ENCODE assay signal across 10 mouse cellular contexts in the genomic region with DNA sequence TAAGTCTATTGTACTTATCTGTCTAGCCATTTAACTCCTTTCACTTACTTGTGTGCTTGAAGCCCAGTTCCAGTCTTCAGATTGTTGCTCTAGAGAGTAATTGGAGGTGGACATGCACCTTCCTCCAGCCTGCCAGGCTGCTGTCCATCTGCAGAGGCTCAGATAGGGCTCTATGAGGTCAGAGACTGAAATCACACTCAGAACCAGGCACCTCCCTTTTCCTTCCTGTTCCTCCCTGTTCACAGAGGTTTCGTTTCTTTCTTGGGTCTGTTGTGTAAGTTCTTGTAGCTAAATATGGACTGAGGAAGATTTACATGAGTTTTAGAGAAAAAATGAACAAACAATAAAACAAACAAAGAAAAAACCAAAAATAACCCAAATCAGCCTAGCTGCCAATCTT. TPM values are rescaled to one million over a fixed set of nuclear protein-coding genes. Genes with fewer than 3 reads are reported as not detected.
DNase-seq lines count a peak whose midpoint lies in the region; ATAC-seq and TF ChIP-seq lines count a peak whose summit lies in the region.
"Not testable (repeated sequence)": the region's sequence is repeated elsewhere in the genome, so short reads cannot be mapped to it uniquely, and the experiment has no call there.
"Had no signal": no experiment of that assay in that cellular context is flagged by ENCODE, and none has a peak within 500 bp of the region (broad histone marks: within the 10 kb centered on the region; RNA-seq: fewer than 3 reads in every experiment).

Gene Gvin1 (minus strand): TSS at position 150 of the 400 bp plus-strand sequence.

- not testable (repeated sequence) for H3K4me1 ChIP-seq in liver, embryonic 14.5 days (replicated peaks; ENCODE audit: control insufficient read depth in 2 of 2, insufficient read depth in 2 of 2, low read length in 1 of 2)

- not testable (repeated sequence) for TF ChIP-seq CTCF in liver, embryonic 14.5 days (IDR thresholded peaks at IDR 0.05; ENCODE audit: low read depth)

- H3K27me3 ChIP-seq in liver, embryonic 14.5 days (ENCODE audit: control insufficient read depth, insufficient read depth, low read length): not testable (repeated sequence)

- H3K9me3 ChIP-seq in liver, embryonic 14.5 days (ENCODE audit: control insufficient read depth, low read length): not testable (repeated sequence)

- H3K36me3 ChIP-seq in liver, embryonic 14.5 days (replicated peaks; ENCODE audit: control insufficient read depth, insufficient read depth, low read depth): not testable (repeated sequence)

- H3K27ac ChIP-seq in liver, embryonic 14.5 days: not testable (repeated sequence)

- H3K9ac ChIP-seq in liver, embryonic 14.5 days (replicated peaks): not testable (repeated sequence)

- 18% methylated on average over 1 of the region's 1 CpGs for WGBS in liver, embryonic 14.5 days (ENCODE audit: insufficient replicate concordance)

- peak; percentile 11 to 31 for DNase-seq in adrenal gland, adult (ENCODE audit: inconsistent age in 2 of 2, low spot score in 1 of 2)
- peak; percentile 5 to 11 for DNase-seq in heart, postnatal 36 days
- peak; percentile 2 for DNase-seq in kidney, postnatal 10 days
- DNase-seq in liver, embryonic 14.5 days (ENCODE audit: low read depth in 3 of 3, low spot score in 3 of 3): not testable (repeated sequence)
- peak; percentile 50 for DNase-seq in lung, postnatal 25 days (ENCODE audit: low spot score)
- DNase-seq in natural killer cell, adult 2 months (ENCODE audit: low spot score in 2 of 2): peak; percentile 32 to 51

- H3K4me2 ChIP-seq in liver, embryonic 14.5 days (ENCODE audit: low read depth): not testable (repeated sequence)

- H3K4me3 ChIP-seq in liver, embryonic 14.5 days (ENCODE audit: insufficient read depth in 1 of 2, low read depth in 2 of 2, low read length in 2 of 2): not testable (repeated sequence)

- intact Hi-C loops in heart, postnatal 36 days (cut with DNase I): not testable (repeated sequence)

- not testable (repeated sequence) for TF ChIP-seq EP300 in liver, embryonic 14.5 days (IDR thresholded peaks at IDR 0.05; ENCODE audit: low read depth)

- ATAC-seq in granulocyte monocyte progenitor cell, adult 5-6 weeks (replicated peaks; ENCODE audit: poor library complexity, severe bottlenecking): peak; percentile 97
- peak; percentile 43; the same call in 1 of the 2 replicates for ATAC-seq in liver, embryonic 14.5 days (ENCODE audit: insufficient read depth)

RNA-seq across cellular contexts. Expression of gene Gvin1, which starts in this region (rescaled TPM):
- 10.6 and 15.7 TPM in 2 replicates for total RNA-seq in granulocyte monocyte progenitor cell, adult 5-6 weeks (2014; fragmentation: Nextera tagmentation)
- 36.4 and 44.4 TPM in 2 replicates for total RNA-seq in granulocyte monocyte progenitor cell, adult 5-6 weeks (2017)
- total RNA-seq in heart, postnatal 36 days (2021): 10 to 100 TPM in 1 of 2 experiments, 1 to 10 TPM in 1; 7.2 to 14.9 TPM
- 0.12 and 0.35 TPM in 2 replicates for polyA plus RNA-seq in liver, embryonic 14.5 days (2012; rRNA removed)
- 0.40 and 0.42 TPM in 2 replicates for polyA plus RNA-seq in liver, embryonic 14.5 days (2014; fragmentation: Nextera tagmentation; extraction: Ambion mirVana)
- total RNA-seq: layer of hippocampus, postnatal 14 days had no signal
- polyA plus RNA-seq: limb, embryonic 11.5 days; midbrain, embryonic 15.5 days had no signal

Comparison
In these comparisons a context has a peak if more than half of its experiments do, and no peak if none do; other contexts are left out.
1. Peak in ATAC-seq in liver, embryonic 14.5 days; RNA of the gene not detected or under 1 TPM.